In the genomic region with DNA sequence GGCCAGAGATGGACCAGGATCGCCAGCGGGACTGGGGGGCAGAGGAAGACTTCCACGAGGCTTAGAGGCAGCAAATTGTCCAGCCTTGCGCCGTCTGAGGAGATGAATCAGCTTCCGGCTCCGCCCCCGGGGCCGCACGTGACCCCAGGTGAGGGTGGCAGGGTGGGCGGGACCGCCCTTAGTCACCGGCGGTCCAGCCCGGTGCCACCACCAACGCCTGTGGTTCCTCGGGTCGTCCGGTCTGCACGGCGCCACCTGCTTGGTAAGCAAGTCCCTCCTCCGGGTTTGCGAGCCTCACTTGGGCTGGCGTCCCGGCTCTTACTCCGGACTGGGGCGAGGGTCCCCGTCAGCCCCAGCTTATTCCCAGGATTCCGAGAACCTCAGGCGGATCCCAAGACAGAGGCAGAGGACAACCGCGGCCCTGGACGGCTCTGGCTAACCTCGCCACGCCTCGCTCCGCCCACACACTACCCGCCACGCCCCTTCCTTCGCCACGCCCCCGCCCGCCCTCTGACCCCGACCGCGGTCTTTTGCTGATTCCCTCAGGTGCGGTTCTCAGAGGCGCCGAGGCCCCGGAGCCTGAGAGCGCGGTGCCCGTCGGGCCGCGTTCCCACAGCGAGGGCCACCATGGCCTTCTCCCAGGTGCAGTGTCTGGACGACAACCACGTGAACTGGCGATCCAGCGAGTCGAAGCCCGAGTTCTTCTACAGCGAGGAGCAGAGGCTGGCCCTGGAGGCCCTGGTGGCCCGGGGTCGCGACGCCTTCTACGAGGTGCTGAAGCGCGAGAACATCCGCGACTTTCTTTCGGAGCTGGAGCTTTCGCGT, we compare ENCODE assay signal across 9 mouse cellular contexts. TPM values are rescaled to one million over a fixed set of nuclear protein-coding genes. Genes with fewer than 3 reads are reported as not detected.
DNase-seq lines count a peak whose midpoint lies in the region; ATAC-seq lines count a peak whose summit lies in the region.
"Had no signal": no experiment of that assay in that cellular context is flagged by ENCODE, and none has a peak within 500 bp of the region (broad histone marks: within the 10 kb centered on the region; RNA-seq: fewer than 3 reads in every experiment).

A gene (plus strand): TSS at position 185 of the 825 bp plus-strand sequence.

- peaks cover 13% of the 10 kb centered on the region; the same call in 1 of the 2 replicates for H3K4me1 ChIP-seq in intestine, embryonic 14.5 days (replicated peaks; ENCODE audit: control insufficient read depth, insufficient read depth, low read length)
- peaks cover 60% of the 10 kb centered on the region for H3K4me1 ChIP-seq in liver, embryonic 15.5 days (replicated peaks)
- H3K4me1 ChIP-seq in neural tube, embryonic 12.5 days, result peaks cover 9% of the 10 kb centered on the region; the same call in 1 of the 2 replicates

- peak within 1 kb of the TSS; percentile 38 for H3K4me3 ChIP-seq in intestine, embryonic 14.5 days (ENCODE audit: low read depth, low read length)
- H3K4me3 ChIP-seq in liver, embryonic 15.5 days (replicated peaks), result peak within 1 kb of the TSS; percentile 69
- peak within 1 kb of the TSS; percentile 37 for H3K4me3 ChIP-seq in neural tube, embryonic 12.5 days

- H3K4me2 ChIP-seq in intestine, embryonic 14.5 days (ENCODE audit: low read length), result peak within 1 kb of the TSS; percentile 69
- H3K4me2 ChIP-seq in liver, embryonic 15.5 days, result peak within 1 kb of the TSS; percentile 94
- H3K4me2 ChIP-seq in neural tube, embryonic 12.5 days (replicated peaks), result peak within 1 kb of the TSS; percentile 66

- H3K36me3 ChIP-seq in intestine, embryonic 14.5 days (ENCODE audit: control insufficient read depth, insufficient read depth, low read length), result no peaks in the 10 kb centered on the region
- 0 out of 2 replicates have a peak, but pooled peaks cover 6% of the 10 kb centered on the region for H3K36me3 ChIP-seq in liver, embryonic 15.5 days (replicated peaks)
- H3K36me3 ChIP-seq in neural tube, embryonic 12.5 days, result no peaks in the 10 kb centered on the region

- DNase-seq in c-Kit-positive CD71-positive TER-119-negative erythroid progenitor cells, embryonic 14.5 days (ENCODE audit: low read depth), result peak; percentile 53
- peak; percentile 38 for DNase-seq in gastrocnemius, postnatal 14 days
- DNase-seq in intestine, embryonic 14.5 days (ENCODE audit: low spot score), result peak; percentile 92
- DNase-seq in thymus, postnatal 25 days, result peak; percentile 78
- DNase-seq in MN1 (ENCODE audit: low spot score), result no peak

- H3K27me3 ChIP-seq in intestine, embryonic 14.5 days (replicated peaks; ENCODE audit: control insufficient read depth, insufficient read depth, low read length), result peaks cover 22% of the 10 kb centered on the region
- H3K27me3 ChIP-seq in liver, embryonic 15.5 days, result peaks cover 40% of the 10 kb centered on the region
- peaks cover 42% of the 10 kb centered on the region for H3K27me3 ChIP-seq in neural tube, embryonic 12.5 days (replicated peaks)
- H3K27me3 ChIP-seq: Patski had no signal

- no peak within 1 kb of the TSS for H3K27ac ChIP-seq in intestine, embryonic 14.5 days (ENCODE audit: low read depth)
- peak within 1 kb of the TSS; percentile 84 for H3K27ac ChIP-seq in liver, embryonic 15.5 days (replicated peaks)
- no peak within 1 kb of the TSS for H3K27ac ChIP-seq in neural tube, embryonic 12.5 days

- intact Hi-C loops in gastrocnemius, postnatal 14 days (cut with DNase I; ENCODE audit: low total_unique reads), result no loop called here

- WGBS in intestine, embryonic 14.5 days, result 2% methylated on average over 76 of the region's 76 CpGs
- 2% methylated on average over 76 of the region's 76 CpGs for WGBS in liver, embryonic 15.5 days (ENCODE audit: insufficient replicate concordance)
- 2% methylated on average over 76 of the region's 76 CpGs for WGBS in neural tube, embryonic 12.5 days

- peak within 1 kb of the TSS; percentile 25 for H3K9ac ChIP-seq in intestine, embryonic 14.5 days (ENCODE audit: low read length)
- peak within 1 kb of the TSS; percentile 75 for H3K9ac ChIP-seq in liver, embryonic 15.5 days
- H3K9ac ChIP-seq in neural tube, embryonic 12.5 days, result no peak within 1 kb of the TSS

- no peaks in the 10 kb centered on the region for H3K9me3 ChIP-seq in intestine, embryonic 14.5 days (ENCODE audit: control insufficient read depth, low read length)
- no peaks in the 10 kb centered on the region for H3K9me3 ChIP-seq in liver, embryonic 15.5 days (replicated peaks)
- H3K9me3 ChIP-seq in neural tube, embryonic 12.5 days, result no peaks in the 10 kb centered on the region

- peak; percentile 69 for ATAC-seq in CD4-positive, CD25-positive, alpha-beta regulatory T cell, adult 4 months
- ATAC-seq in intestine, embryonic 14.5 days (replicated peaks; ENCODE audit: low FRiP score, low TSS enrichment, low read depth), result peak; percentile 87
- ATAC-seq in liver, embryonic 15.5 days (ENCODE audit: insufficient read depth), result peak; percentile 79
- ATAC-seq in neural tube, embryonic 12.5 days (ENCODE audit: low FRiP score, low read depth), result 0 out of 2 replicates have a peak, but pooled peaks have one; percentile 13
- ATAC-seq: Patski had no signal

RNA-seq across cellular contexts. Expression of the gene that starts here (rescaled TPM):
- polyA plus RNA-seq in CD4-positive, CD25-positive, alpha-beta regulatory T cell, adult 4 months (2017; shearing (Covaris generic)), result under 1 TPM; 0.08 to 0.41 TPM
- under 1 TPM; 0.09 to 0.10 TPM for total RNA-seq in gastrocnemius, postnatal 14 days (2021)
- 3.7 and 4.6 TPM in 2 replicates for polyA plus RNA-seq in intestine, embryonic 14.5 days (2014; fragmentation: Nextera tagmentation; extraction: Ambion mirVana)
- 6.6 and 9.0 TPM in 2 replicates for polyA plus RNA-seq in liver, embryonic 15.5 days (2015; fragmentation: Nextera tagmentation; extraction: Ambion mirVana)
- polyA plus RNA-seq in neural tube, embryonic 12.5 days (2016; fragmentation: Nextera tagmentation; extraction: Ambion mirVana), result 0.47 and 0.56 TPM in 2 replicates
- polyA plus RNA-seq: Patski had no signal

Comparison
In these comparisons a context has a peak if more than half of its experiments do, and no peak if none do; other contexts are left out.
1. Peak in ATAC-seq in CD4-positive, CD25-positive, alpha-beta regulatory T cell, adult 4 months; RNA of the gene not detected or under 1 TPM.
2. Peak in DNase-seq in gastrocnemius, postnatal 14 days; RNA of the gene not detected or under 1 TPM.
3. Peak in ATAC-seq, H3K4me3 ChIP-seq and H3K4me2 ChIP-seq in neural tube, embryonic 12.5 days; RNA of the gene not detected or under 1 TPM.
4. ATAC-seq: peak in every context shown above with its lines; median percentile 87 in intestine, embryonic 14.5 days; 79 in liver, embryonic 15.5 days; 69 in CD4-positive, CD25-positive, alpha-beta regulatory T cell, adult 4 months; 13 in neural tube, embryonic 12.5 days.